Mouse (Mus musculus) cerebellum, adult 2 months (tissue): ENCODE results near the gene Sema4g.

Source experiments
- CTCF ChIP-seq: fragments of 200-500 bp; IDR thresholded peaks from 2 replicates; pipeline ENCODE4 v1.5.1; 2011; ENCODE audit warnings: low read depth, mild to moderate bottlenecking, control low read depth, low read length, moderate library complexity, borderline replicate concordance; ENCODE audit not compliant: insufficient read depth
- POLR2A ChIP-seq: fragments of 200-500 bp; IDR thresholded peaks from 2 replicates; pipeline ENCODE4 v1.6.1; 2011; ENCODE audit warnings: low read length, control low read depth, borderline replicate concordance; ENCODE audit not compliant: insufficient read depth

DNA sequence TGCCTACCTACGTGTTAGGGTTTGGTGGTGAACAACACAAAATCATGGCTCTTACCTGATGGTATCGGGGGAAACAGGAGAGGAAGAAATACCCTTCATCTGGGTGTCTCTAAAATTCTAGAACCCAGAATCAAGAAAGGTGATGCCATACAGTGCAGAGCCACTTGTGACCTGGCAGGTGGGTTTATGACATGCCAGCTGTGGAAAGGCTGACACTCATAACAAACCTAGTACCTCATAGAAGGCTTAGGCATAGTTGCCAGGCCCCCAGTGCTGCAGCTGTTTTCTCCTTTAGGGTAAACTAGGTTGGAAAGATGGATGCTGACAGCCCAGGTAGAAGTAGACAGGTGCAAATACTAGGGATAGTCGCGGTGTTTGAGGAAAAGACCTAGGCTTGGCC is 4.5 kb upstream of the Sema4g start:
- TF ChIP-seq CTCF = no peak
- no peak for TF ChIP-seq POLR2A
